Mouse (Mus musculus): Measurements from ENCODE around the gene Metrnl. TPM values are rescaled to one million over a fixed set of nuclear protein-coding genes. Genes with fewer than 3 reads are reported as not detected.

Metrnl gene
- polyA plus RNA-seq, 1 experiment from 2014 or later, result 21.2 TPM

GRCm38 (mm10) chr11:121688024-121688423, 13.3 kb upstream of the Metrnl start:
- H3K9me3 ChIP-seq, result no peaks in the 10 kb centered on the region
- no peak overlapping the region for H3K4me3 ChIP-seq
- H3K4me2 ChIP-seq, result no peak overlapping the region
- no peak overlapping the region for H3K27ac ChIP-seq (replicated peaks)
- WGBS, result 98% methylated on average over 2 of the region's 2 CpGs
- no peaks in the 10 kb centered on the region for H3K36me3 ChIP-seq
- no peak overlapping the region for H3K9ac ChIP-seq
- no peaks in the 10 kb centered on the region for H3K4me1 ChIP-seq (replicated peaks)
- no peak for ATAC-seq (ENCODE audit: low read depth)
- H3K27me3 ChIP-seq, result no peaks in the 10 kb centered on the region

- WGBS, result 81% methylated on average over 5 of the region's 5 CpGs
- Histone ChIP-seq H3K36me3 (no peaks in the 10 kb centered on the region), H3K4me1 (replicated peaks) (no peaks in the 10 kb centered on the region), H3K9me3 (no peaks in the 10 kb centered on the region), H3K27ac (replicated peaks) (no peak overlapping the region), H3K4me3 (no peak overlapping the region), H3K9ac (no peak overlapping the region), H3K4me2 (no peak overlapping the region), H3K27me3 (peaks cover under 1% of the 10 kb centered on the region; the same call in 1 of the 2 replicates)
- ATAC-seq (ENCODE audit: low read depth), result no peak
Observed at GRCm38 (mm10) chr11:121695304-121696064, 5.9 kb upstream of the Metrnl start.

DNA sequence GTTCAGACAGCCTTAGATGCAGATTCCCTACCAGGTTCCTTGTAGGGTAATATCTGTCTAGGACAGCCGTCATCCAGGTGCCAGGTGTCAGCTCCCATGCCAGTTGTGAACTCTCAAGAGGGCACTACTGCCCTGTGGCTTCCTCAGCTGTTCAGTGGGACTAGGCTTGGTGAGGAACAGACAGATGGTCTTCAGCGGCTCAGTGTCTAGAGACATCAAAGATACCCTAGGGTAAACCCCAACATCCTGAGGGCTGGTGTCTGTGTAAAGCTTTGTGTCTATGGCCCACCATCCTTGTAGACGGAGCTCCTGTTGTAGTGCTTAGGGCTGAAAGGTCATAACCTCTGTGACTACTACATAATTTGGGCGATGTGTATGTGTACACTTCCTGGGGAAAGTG, 4.1 kb upstream of the Metrnl start:
- H3K36me3 ChIP-seq, result no peaks in the 10 kb centered on the region
- peaks cover 6% of the 10 kb centered on the region; the same call in 1 of the 2 replicates for H3K4me1 ChIP-seq (replicated peaks)
- H3K27me3 ChIP-seq, result peaks cover 18% of the 10 kb centered on the region
- H3K4me2 ChIP-seq, result no peak overlapping the region
- ATAC-seq (ENCODE audit: low read depth), result no peak
- 87% methylated on average over 4 of the region's 4 CpGs for WGBS
- H3K27ac ChIP-seq (replicated peaks), result no peak overlapping the region
- no peak overlapping the region for H3K9ac ChIP-seq
- no peaks in the 10 kb centered on the region for H3K9me3 ChIP-seq
- H3K4me3 ChIP-seq, result no peak overlapping the region

- Histone ChIP-seq H3K36me3 (no peaks in the 10 kb centered on the region), H3K27me3 (peaks cover 29% of the 10 kb centered on the region), H3K4me3 (no peak overlapping the region), H3K9ac (no peak overlapping the region), H3K9me3 (no peaks in the 10 kb centered on the region), H3K4me2 (no peak overlapping the region), H3K4me1 (replicated peaks) (peaks cover 18% of the 10 kb centered on the region), H3K27ac (replicated peaks) (no peak overlapping the region)
- WGBS, result 87% methylated on average over 5 of the region's 5 CpGs
- no peak for ATAC-seq (ENCODE audit: low read depth)
Observed at GRCm38 (mm10) chr11:121698381-121698955, 2.9 kb upstream of the Metrnl start.

GRCm38 (mm10) chr11:121702111-121702894, 959 bp downstream of the Metrnl start:
- H3K27ac ChIP-seq (replicated peaks), result no peak overlapping the region; the same call in 1 of the 2 replicates

DNA sequence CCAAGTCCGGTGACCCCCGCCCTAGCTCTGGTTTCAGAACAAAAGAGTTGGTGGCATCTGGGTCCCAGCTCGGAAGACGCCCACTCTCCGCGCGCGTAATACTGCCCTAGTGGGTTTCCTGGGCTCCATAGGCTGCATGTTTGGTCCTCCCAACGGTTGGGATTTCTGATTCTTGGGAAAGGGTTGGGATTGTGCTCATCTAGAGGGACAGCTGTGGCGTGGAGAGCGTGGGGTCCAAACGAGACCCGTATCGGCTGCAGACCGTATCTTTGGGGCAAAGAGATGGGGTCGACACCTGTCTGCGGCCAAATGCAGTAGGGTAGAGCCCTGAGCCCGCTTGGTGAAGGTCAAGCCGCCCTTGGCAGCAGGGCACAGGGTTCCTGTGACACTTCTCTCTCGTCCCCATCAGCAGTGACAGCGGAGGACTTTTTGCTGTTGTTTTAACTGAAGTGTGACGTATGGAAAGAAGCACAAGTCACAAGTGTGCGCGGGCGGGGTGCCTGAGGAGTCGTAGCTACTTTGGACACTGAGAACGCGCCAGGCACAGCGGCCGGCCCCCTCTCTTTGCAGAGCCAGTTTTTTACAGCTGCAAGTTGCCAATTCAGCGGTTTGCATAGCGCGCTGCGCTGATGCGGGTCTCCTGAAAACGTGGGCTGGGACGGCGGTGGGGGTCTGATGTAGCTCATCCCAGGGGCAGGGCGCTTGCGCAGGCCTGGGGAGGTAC, 1.7 kb downstream of the Metrnl start:
- H3K27ac ChIP-seq (replicated peaks), result no peak overlapping the region
- H3K27me3 ChIP-seq, result peaks cover 54% of the 10 kb centered on the region

More at GRCm38 (mm10) chr11:121702111-121702894, 959 bp downstream of the Metrnl start:
- H3K4me2 ChIP-seq, result peak overlapping the region; percentile 97
- no peaks in the 10 kb centered on the region for H3K36me3 ChIP-seq
- H3K4me1 ChIP-seq (replicated peaks), result peaks cover 27% of the 10 kb centered on the region
- peak overlapping the region; percentile 62 for H3K4me3 ChIP-seq
- no peaks in the 10 kb centered on the region for H3K9me3 ChIP-seq
- H3K27me3 ChIP-seq, result peaks cover 54% of the 10 kb centered on the region
- peak overlapping the region; percentile 71 for H3K9ac ChIP-seq
- WGBS, result under 1% methylated on average over 69 of the region's 69 CpGs
- peak; percentile 92 for ATAC-seq (ENCODE audit: low read depth)

DNA sequence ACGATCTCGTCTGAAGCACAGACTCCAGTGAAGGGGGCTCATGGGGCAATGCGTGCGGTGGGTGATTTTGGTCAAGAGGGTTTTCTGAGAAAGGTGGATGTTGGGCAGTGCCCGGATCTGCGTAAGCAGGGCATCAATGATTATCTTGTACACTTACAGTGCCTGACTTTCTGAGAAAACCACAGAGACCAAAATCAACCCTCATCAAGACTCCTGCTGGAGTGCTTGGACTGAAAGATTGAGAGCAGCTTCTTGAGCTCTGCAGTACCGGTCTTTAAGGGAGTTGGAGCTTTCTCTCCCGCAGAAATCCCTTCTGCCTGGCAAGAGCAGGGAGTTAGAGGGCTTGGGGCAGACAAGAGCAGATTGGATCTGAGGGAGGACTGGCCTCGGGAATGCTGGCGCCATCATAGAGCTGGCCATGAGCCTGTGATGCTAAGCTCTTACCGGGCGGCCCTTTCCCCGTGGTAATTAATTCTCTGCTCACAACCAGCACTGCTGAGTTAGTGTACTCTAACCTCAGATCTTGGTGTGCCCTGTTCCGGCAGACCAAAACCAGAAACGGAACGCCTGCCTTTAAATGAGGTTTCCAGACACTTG, 2.4 kb downstream of the Metrnl start:
- no peaks in the 10 kb centered on the region for H3K36me3 ChIP-seq
- H3K4me1 ChIP-seq (replicated peaks), result peaks cover 27% of the 10 kb centered on the region
- ATAC-seq (ENCODE audit: low read depth), result no peak
- no peak overlapping the region for H3K27ac ChIP-seq (replicated peaks)
- peak overlapping the region; percentile 71 for H3K9ac ChIP-seq
- H3K9me3 ChIP-seq, result no peaks in the 10 kb centered on the region
- H3K4me3 ChIP-seq, result peak overlapping the region; percentile 62
- H3K27me3 ChIP-seq, result peaks cover 54% of the 10 kb centered on the region
- H3K4me2 ChIP-seq, result peak overlapping the region; percentile 97
- WGBS, result 16% methylated on average over 16 of the region's 16 CpGs

More for the DNA sequence above, 1.7 kb downstream of the Metrnl start:
- H3K4me1 ChIP-seq (replicated peaks), result peaks cover 27% of the 10 kb centered on the region
- H3K36me3 ChIP-seq, result no peaks in the 10 kb centered on the region
- ATAC-seq (ENCODE audit: low read depth), result peak; percentile 48; the same call in 1 of the 2 replicates
- WGBS, result under 1% methylated on average over 40 of the region's 40 CpGs
- H3K4me2 ChIP-seq, result peak overlapping the region; percentile 97
- peak overlapping the region; percentile 71 for H3K9ac ChIP-seq
- H3K4me3 ChIP-seq, result peak overlapping the region; percentile 62
- H3K9me3 ChIP-seq, result no peaks in the 10 kb centered on the region

- Histone ChIP-seq H3K4me1 (replicated peaks) (peaks cover 27% of the 10 kb centered on the region), H3K27me3 (peaks cover 43% of the 10 kb centered on the region), H3K9ac (no peak overlapping the region), H3K4me2 (no peak overlapping the region), H3K4me3 (no peak overlapping the region), H3K36me3 (no peaks in the 10 kb centered on the region), H3K9me3 (no peaks in the 10 kb centered on the region), H3K27ac (replicated peaks) (no peak overlapping the region)
- ATAC-seq (ENCODE audit: low read depth), result no peak
- WGBS, result 44% methylated on average over 7 of the region's 7 CpGs
Observed at GRCm38 (mm10) chr11:121706521-121707005, 5.2 kb downstream of the Metrnl start.

DNA sequence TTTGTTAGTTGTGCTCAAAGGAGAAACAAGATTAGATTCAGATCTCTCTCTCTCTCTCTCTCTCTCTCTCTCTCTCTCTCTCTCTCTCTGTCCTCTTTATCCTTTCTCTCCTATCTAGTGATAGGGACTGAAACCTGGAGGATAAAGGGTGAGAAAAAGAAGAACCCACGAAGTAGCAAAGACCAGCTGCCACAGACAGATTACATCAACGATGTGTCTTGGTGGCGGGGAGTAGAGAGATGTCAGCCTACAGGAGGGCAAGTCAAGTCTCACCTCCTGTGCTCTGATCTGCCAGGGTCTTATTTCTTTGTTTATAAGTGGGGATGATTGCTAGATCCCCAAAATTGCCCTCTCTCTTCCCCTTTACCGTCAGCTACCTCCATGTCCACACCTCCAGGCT, 7.9 kb downstream of the Metrnl start:
- WGBS, result 86% methylated on average over 4 of the region's 4 CpGs
- ATAC-seq (ENCODE audit: low read depth), result no peak
- H3K36me3 ChIP-seq, result no peaks in the 10 kb centered on the region
- H3K4me1 ChIP-seq (replicated peaks), result peaks cover 1% of the 10 kb centered on the region; the same call in 1 of the 2 replicates
- H3K27me3 ChIP-seq, result peaks cover 17% of the 10 kb centered on the region
- H3K27ac ChIP-seq (replicated peaks), result no peak overlapping the region
- H3K9me3 ChIP-seq, result no peaks in the 10 kb centered on the region
- H3K4me2 ChIP-seq, result no peak overlapping the region
- no peak overlapping the region for H3K4me3 ChIP-seq
- H3K9ac ChIP-seq, result no peak overlapping the region

GRCm38 (mm10) chr11:121710245-121710644, 8.9 kb downstream of the Metrnl start:
- H3K9ac ChIP-seq, result no peak overlapping the region
- H3K4me3 ChIP-seq, result no peak overlapping the region
- H3K27me3 ChIP-seq, result peaks cover 7% of the 10 kb centered on the region
- no peaks in the 10 kb centered on the region for H3K4me1 ChIP-seq (replicated peaks)
- no peaks in the 10 kb centered on the region for H3K9me3 ChIP-seq
- ATAC-seq (ENCODE audit: low read depth), result no peak
- H3K27ac ChIP-seq (replicated peaks), result no peak overlapping the region
- H3K36me3 ChIP-seq, result no peaks in the 10 kb centered on the region
- H3K4me2 ChIP-seq, result no peak overlapping the region
- WGBS, result 92% methylated on average over 5 of the region's 5 CpGs

DNA sequence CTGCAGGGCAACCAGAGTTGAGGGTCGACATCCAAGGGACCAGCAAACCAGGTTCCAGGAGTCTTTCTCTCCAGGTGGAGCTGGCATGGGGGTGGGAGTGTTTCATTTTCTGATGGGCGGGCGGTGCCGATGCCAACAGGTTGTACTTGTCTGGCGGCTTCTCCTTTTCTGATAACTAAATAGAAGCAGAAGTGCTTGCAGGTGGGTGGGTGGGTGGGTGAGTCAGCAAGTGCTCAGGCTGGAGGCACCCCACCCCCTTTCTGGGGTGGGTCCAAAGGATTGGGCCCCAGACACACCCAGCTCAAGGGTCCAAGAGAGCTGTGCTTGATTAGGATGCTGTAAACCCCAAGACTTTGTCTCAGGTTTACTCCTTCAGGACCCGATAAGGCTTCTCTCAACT, 11.6 kb downstream of the Metrnl start:
- H3K36me3 ChIP-seq, result no peaks in the 10 kb centered on the region
- no peaks in the 10 kb centered on the region for H3K4me1 ChIP-seq (replicated peaks)
- ATAC-seq (ENCODE audit: low read depth), result no peak
- no peaks in the 10 kb centered on the region for H3K9me3 ChIP-seq
- H3K4me3 ChIP-seq, result no peak overlapping the region
- no peak overlapping the region for H3K27ac ChIP-seq (replicated peaks)
- no peak overlapping the region for H3K9ac ChIP-seq
- H3K27me3 ChIP-seq, result no peaks in the 10 kb centered on the region
- no peak overlapping the region for H3K4me2 ChIP-seq
- 91% methylated on average over 6 of the region's 6 CpGs for WGBS
